Mouse (Mus musculus) heart, postnatal 0 days (tissue): Measurements from ENCODE around the gene Trim17. TPM values are rescaled to one million over a fixed set of nuclear protein-coding genes. Genes with fewer than 3 reads are reported as not detected.
A peak's percentile ranks its signal among the peaks of the same experiment; 100 is the strongest.

ENCODE experiments used
- ATAC-seq: fragments of 200-750 bp; cut with Nextera tagmentation; 2 replicates; pipeline ENCODE4 v1.8.0; 2017; ENCODE audit warnings: low read depth, moderate number of reproducible peaks, moderate library complexity; ENCODE audit not compliant: insufficient read depth
- DNase-seq: peaks from one replicate; pipeline ENCODE4 v3.0.0-alpha.2; 2016; ENCODE audit warnings: low spot score
- H3K27ac ChIP-seq: fragments of 300-500 bp; sonication (generic); 2 replicates; pipeline ENCODE4 v1.5.1; 2014; ENCODE audit warnings: low read depth, mild to moderate bottlenecking
- H3K27me3 ChIP-seq: fragments of 300-500 bp; sonication (generic); 2 replicates; pipeline ENCODE4 v1.6.1; 2014; ENCODE audit warnings: low read length, mixed read lengths; ENCODE audit not compliant: control insufficient read depth, insufficient read depth
- H3K36me3 ChIP-seq: fragments of 300-500 bp; sonication (generic); replicated peaks from 2 replicates; pipeline ENCODE4 v1.6.1; 2014; ENCODE audit warnings: low read length, mixed read lengths; ENCODE audit not compliant: control insufficient read depth, insufficient read depth
- H3K4me1 ChIP-seq: fragments of 300-500 bp; sonication (generic); 2 replicates; pipeline ENCODE4 v1.6.1; 2014; ENCODE audit warnings: antibody characterized with exemption; ENCODE audit not compliant: control insufficient read depth, insufficient read depth
- H3K4me2 ChIP-seq: fragments of 300-500 bp; sonication (generic); 2 replicates; pipeline ENCODE4 v1.6.1; 2014; ENCODE audit warnings: low read depth, mild to moderate bottlenecking, low read length, moderate library complexity
- H3K4me3 ChIP-seq: fragments of 300-500 bp; sonication (generic); 2 replicates; pipeline ENCODE4 v1.5.1; 2014; ENCODE audit warnings: low read depth, low read length
- H3K9ac ChIP-seq: fragments of 300-500 bp; sonication (generic); replicated peaks from 2 replicates; pipeline ENCODE4 v1.6.1; 2014; ENCODE audit warnings: low read depth, low read length, mixed read lengths
- H3K9me3 ChIP-seq: fragments of 300-500 bp; sonication (generic); replicated peaks from 2 replicates; pipeline ENCODE4 v1.6.1; 2016; ENCODE audit warnings: low read length; ENCODE audit not compliant: control insufficient read depth
- CTCF ChIP-seq: IDR thresholded peaks from 2 replicates; pipeline ENCODE4 v1.5.1; 2016; ENCODE audit warnings: antibody characterized with exemption, control low read depth, low read depth
- EP300 ChIP-seq: IDR thresholded peaks from 2 replicates; pipeline ENCODE4 v1.6.1; 2016; ENCODE audit warnings: antibody characterized with exemption, low read depth
- WGBS: fragments of 180-500 bp; shearing (Covaris S2); extraction: QIAGEN DNeasy Blood & Tissue Kit; methylation state at CpG from one replicate; pipeline ENCODE4 v1.1.7; 2014; 5-methylcytosine and 5-hydroxymethylcytosine counted together
- polyA plus RNA-seq: library from polyadenylated mRNA; unstranded; fragments of >200 nt; fragmentation: Nextera tagmentation; extraction: Ambion mirVana; gene quantifications from 2 replicates; pipeline ENCODE4 v1.2.1, GENCODE M21; 2015
- total RNA-seq: library from RNA; depleted of rRNA; stranded (reverse); fragments of >200 nt; gene quantifications from 2 replicates; pipeline ENCODE4 v1.2.3, GENCODE M21; 2014; ENCODE audit warnings: low replicate concordance

Gene Trim17
- total and polyA plus RNA-seq, 2 experiments from 2014 or later, result 0.33 TPM; not detected in 1

GRCm38 (mm10) chr11:58981541-58982447 lies 27.3 kb downstream of the Trim17 start:
- DNase-seq, result peak; percentile 86
- Histone ChIP-seq H3K4me1 (peaks cover 65% of the 10 kb centered on the region), H3K27me3 (no peaks in the 10 kb centered on the region), H3K27ac (peak overlapping the region; percentile 79), H3K36me3 (peaks cover 40% of the 10 kb centered on the region), H3K9ac (no peak overlapping the region), H3K4me3 (no peak overlapping the region), H3K4me2 (peak overlapping the region; percentile 32; the same call in 1 of the 2 replicates), H3K9me3 (no peaks in the 10 kb centered on the region)
- peak; percentile 27 for ATAC-seq
- TF ChIP-seq EP300 (no peak), CTCF (peak; percentile 75)
- WGBS, result 34% methylated on average over 14 of the region's 14 CpGs

DNA sequence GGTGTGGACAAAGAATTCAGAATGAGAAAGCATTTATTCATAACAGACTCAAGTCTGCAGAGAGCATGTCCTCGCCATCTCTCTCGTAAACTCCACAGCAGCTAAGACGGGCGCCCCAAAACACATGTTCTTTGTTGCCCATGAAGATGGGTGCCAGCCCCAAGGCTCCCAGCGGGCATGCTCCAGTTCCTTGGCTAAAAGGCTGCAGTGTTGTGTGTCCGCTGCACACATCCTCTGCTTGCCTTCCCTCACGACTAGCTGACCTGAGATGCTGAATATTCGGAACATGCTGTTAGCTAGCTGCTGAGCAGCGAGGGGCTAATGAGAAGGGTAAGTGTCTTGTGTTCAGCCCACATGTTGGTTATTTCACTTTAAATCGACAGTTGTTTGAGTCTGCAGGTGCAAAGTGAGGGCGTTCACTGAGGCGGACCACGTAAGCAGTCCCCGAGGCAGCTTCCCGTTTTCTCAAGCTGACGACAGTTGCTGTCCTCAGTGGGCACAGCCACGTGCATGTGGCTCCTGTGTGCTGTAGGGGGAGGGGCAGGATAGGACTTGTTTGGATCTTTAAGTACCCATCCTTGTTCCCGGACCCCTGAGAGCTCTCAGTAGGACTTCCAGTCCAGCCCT lies 28.1 kb downstream of the Trim17 start:
- H3K36me3 ChIP-seq, result peaks cover 48% of the 10 kb centered on the region
- H3K27ac ChIP-seq, result peak overlapping the region; percentile 79
- H3K9me3 ChIP-seq, result no peaks in the 10 kb centered on the region
- DNase-seq (no peak), ATAC-seq (no peak)
- H3K9ac ChIP-seq, result no peak overlapping the region
- H3K4me2 ChIP-seq, result peak overlapping the region; percentile 24; the same call in 1 of the 2 replicates
- TF ChIP-seq EP300 (no peak), CTCF (no peak)
- no peaks in the 10 kb centered on the region for H3K27me3 ChIP-seq
- WGBS, result 73% methylated on average over 18 of the region's 18 CpGs
- H3K4me1 ChIP-seq, result peaks cover 73% of the 10 kb centered on the region
- no peak overlapping the region for H3K4me3 ChIP-seq

DNA sequence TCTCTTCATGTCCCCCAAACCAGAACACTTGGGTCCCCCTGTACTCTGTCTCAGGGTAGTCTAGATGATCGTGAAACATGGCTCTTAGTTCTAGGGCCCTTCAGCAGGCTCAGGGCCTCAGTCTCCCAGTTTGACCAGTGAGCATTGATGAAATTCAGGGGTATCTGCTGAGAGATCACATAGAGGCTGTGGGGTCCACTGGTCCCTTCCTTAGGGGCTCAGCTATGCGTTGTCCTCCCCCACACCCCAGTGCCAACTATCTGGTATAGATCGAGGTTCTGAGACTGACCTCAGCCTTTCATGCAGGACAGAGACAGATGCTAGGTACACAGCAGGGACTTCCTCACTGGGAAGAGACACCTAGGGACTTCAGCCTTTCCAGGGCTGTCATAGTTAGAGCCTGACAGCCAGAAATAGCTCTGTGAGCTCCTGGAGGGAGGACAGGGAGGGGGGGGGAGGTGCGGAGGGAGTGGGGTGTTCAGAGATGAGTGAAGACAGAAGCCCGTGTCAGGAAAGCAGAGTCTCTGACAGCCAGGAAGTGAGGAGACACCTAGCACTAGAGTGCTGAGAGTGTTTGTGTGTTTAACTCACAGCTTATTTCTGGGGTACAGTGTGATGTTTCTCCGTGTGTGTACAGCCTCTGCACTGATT lies 29.3 kb downstream of the Trim17 start:
- Histone ChIP-seq H3K4me2 (peak overlapping the region; percentile 45), H3K9me3 (no peaks in the 10 kb centered on the region), H3K27me3 (no peaks in the 10 kb centered on the region), H3K36me3 (peaks cover 59% of the 10 kb centered on the region), H3K27ac (peak overlapping the region; percentile 87), H3K4me1 (peaks cover 77% of the 10 kb centered on the region), H3K4me3 (no peak overlapping the region), H3K9ac (no peak overlapping the region)
- WGBS, result 39% methylated on average over 6 of the region's 6 CpGs
- ATAC-seq (peak; percentile 78), DNase-seq (peak; percentile 83)
- TF ChIP-seq EP300 (peak; percentile 24; the same call in 1 of the 2 replicates), CTCF (no peak)

- peaks cover 68% of the 10 kb centered on the region for H3K36me3 ChIP-seq
- no peak overlapping the region for H3K4me3 ChIP-seq
- ATAC-seq (no peak), DNase-seq (no peak)
- peaks cover 71% of the 10 kb centered on the region for H3K4me1 ChIP-seq
- no peaks in the 10 kb centered on the region for H3K27me3 ChIP-seq
- H3K27ac ChIP-seq, result peak overlapping the region; percentile 87
- 0 out of 2 replicates have a peak overlapping the region, but pooled peaks have one; percentile 45 for H3K4me2 ChIP-seq
- WGBS, result 66% methylated on average over 7 of the region's 7 CpGs
- no peak for TF ChIP-seq EP300
- no peak for TF ChIP-seq CTCF
- 0 out of 2 replicates have a peak overlapping the region, but pooled peaks have one; percentile 17 for H3K9ac ChIP-seq
- H3K9me3 ChIP-seq, result no peaks in the 10 kb centered on the region
Measured at GRCm38 (mm10) chr11:58984657-58985056, 30.2 kb downstream of the Trim17 start.

DNA sequence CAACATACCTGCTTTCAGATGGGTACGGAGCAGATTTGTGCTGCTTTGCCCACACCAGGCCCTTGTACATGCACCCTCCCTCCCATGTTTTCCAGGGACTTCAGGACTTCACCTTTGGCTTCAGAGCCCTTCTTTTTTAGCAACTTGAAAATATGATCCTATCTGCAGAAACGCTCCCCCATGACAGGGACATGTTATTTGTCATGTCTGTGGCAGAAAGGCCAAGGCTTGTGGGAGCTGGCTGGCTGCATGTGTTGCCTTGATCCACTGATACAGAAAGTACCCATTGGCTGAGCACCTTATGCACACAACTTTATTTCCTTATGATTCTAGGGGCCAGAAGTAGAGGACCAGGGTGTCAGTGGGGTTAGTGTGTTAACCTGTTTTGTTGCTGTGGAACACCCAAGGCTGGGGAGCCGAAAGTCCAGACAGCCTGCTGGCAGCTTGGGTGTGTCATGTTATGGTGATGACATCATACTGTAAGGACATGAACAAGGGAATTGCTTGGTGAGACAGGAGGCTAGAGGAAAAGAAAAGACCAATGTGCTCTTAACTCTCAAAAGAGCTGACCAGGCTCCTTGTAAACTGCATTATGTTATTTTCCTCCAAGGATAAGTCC lies 30.9 kb downstream of the Trim17 start:
- 51% methylated on average over 3 of the region's 3 CpGs for WGBS
- Histone ChIP-seq H3K36me3 (peaks cover 75% of the 10 kb centered on the region), H3K9me3 (no peaks in the 10 kb centered on the region), H3K27me3 (no peaks in the 10 kb centered on the region), H3K27ac (0 out of 2 replicates have a peak overlapping the region, but pooled peaks have one; percentile 87), H3K9ac (no peak overlapping the region), H3K4me2 (no peak overlapping the region), H3K4me3 (no peak overlapping the region), H3K4me1 (peaks cover 69% of the 10 kb centered on the region)
- no peak for TF ChIP-seq EP300
- no peak for TF ChIP-seq CTCF
- no peak for ATAC-seq
- no peak for DNase-seq
